Mouse (Mus musculus) left cerebral cortex, postnatal 25 days (tissue): ENCODE results near the gene Fbxo8. TPM values are rescaled to one million over a fixed set of nuclear protein-coding genes. Genes with fewer than 3 reads are reported as not detected.
A peak's percentile ranks its signal among the peaks of the same experiment; 100 is the strongest.

Experiments used
- DNase-seq, 2 experiments: peaks; one replicate each; pipeline ENCODE4 v3.0.0; 2022; ENCODE audit warnings: low spot score in 2 of 2, mixed read lengths in 1 of 2
- intact Hi-C: fragments of 180-260 bp; cut with DNase I; formaldehyde crosslinking; loops from one replicate; pipeline ENCODE4 v1.15.1; 2025
- total RNA-seq, 2 experiments: library from RNA; stranded (reverse); gene quantifications; 2 replicates each; pipeline ENCODE4 v1.2.3; 2021

Fbxo8 gene
- total RNA-seq: 10 to 100 TPM; 37.4 to 41.9 TPM

GRCm38 (mm10) chr8:56550558-56551360 lies at the start of gene Fbxo8, which contains the start of gene Cep44:
Gene Fbxo8, plus strand, starts transcription at chr8:56551090.
Gene Cep44, minus strand, starts transcription at chr8:56551047.
- intact Hi-C loops: no loop called here
- peak; percentile 88 to 91 for DNase-seq

GRCm38 (mm10) chr8:56501911-56502310 lies 49.0 kb upstream of the Fbxo8 start:
- intact Hi-C loops: no loop called here
- no peak for DNase-seq

GRCm38 (mm10) chr8:56508318-56508951 lies 42.5 kb upstream of the Fbxo8 start:
- no peak for DNase-seq
- intact Hi-C loops: no loop called here

GRCm38 (mm10) chr8:56508952-56509479 lies 41.9 kb upstream of the Fbxo8 start:
- intact Hi-C loops: no loop called here

GRCm38 (mm10) chr8:56518848-56519247 lies 32.0 kb upstream of the Fbxo8 start:
- intact Hi-C loops: no loop called here
- no peak for DNase-seq

More at GRCm38 (mm10) chr8:56508952-56509479, 41.9 kb upstream of the Fbxo8 start:
- peak in 1 of 2 experiments; percentile 14 for DNase-seq

GRCm38 (mm10) chr8:56520249-56520648 lies 30.6 kb upstream of the Fbxo8 start:
- intact Hi-C loops: no loop called here
- no peak for DNase-seq

- DNase-seq: no peak
- intact Hi-C loops: no loop called here
Observed at GRCm38 (mm10) chr8:56521051-56521450, 29.8 kb upstream of the Fbxo8 start.

- DNase-seq: no peak
- intact Hi-C loops: no loop called here
Observed at GRCm38 (mm10) chr8:56528869-56529268, 22.0 kb upstream of the Fbxo8 start.

GRCm38 (mm10) chr8:56530359-56530758 lies 20.5 kb upstream of the Fbxo8 start:
- DNase-seq: peak; percentile 31 to 53
- intact Hi-C loops: loop anchor here (2.0 kb wide), 1 partner anchor 84 kb away; no protein-coding TSS in a partner anchor

GRCm38 (mm10) chr8:56540706-56541105 lies 10.2 kb upstream of the Fbxo8 start:
- intact Hi-C loops: no loop called here
- DNase-seq: no peak

GRCm38 (mm10) chr8:56547866-56548265 lies 3.0 kb upstream of the Fbxo8 start:
- no peak for DNase-seq
- intact Hi-C loops: no loop called here

- peak; percentile 91 to 96 for DNase-seq
- intact Hi-C loops: no loop called here
Observed at GRCm38 (mm10) chr8:56551361-56551852, 517 bp downstream of the Fbxo8 start.

GRCm38 (mm10) chr8:56552045-56552444 lies 1.2 kb downstream of the Fbxo8 start:
- intact Hi-C loops: no loop called here
- no peak for DNase-seq

- intact Hi-C loops: no loop called here
- no peak for DNase-seq
Observed at GRCm38 (mm10) chr8:56552551-56553103, 1.7 kb downstream of the Fbxo8 start.

- intact Hi-C loops: no loop called here
- no peak for DNase-seq
Observed at GRCm38 (mm10) chr8:56564399-56565047, 13.6 kb downstream of the Fbxo8 start.

- intact Hi-C loops: no loop called here
Observed at GRCm38 (mm10) chr8:56566856-56567255, 16.0 kb downstream of the Fbxo8 start.

GRCm38 (mm10) chr8:56580918-56581317 lies 30.0 kb downstream of the Fbxo8 start:
- DNase-seq: no peak
- intact Hi-C loops: no loop called here

More at GRCm38 (mm10) chr8:56566856-56567255, 16.0 kb downstream of the Fbxo8 start:
- DNase-seq: no peak

GRCm38 (mm10) chr8:56582841-56583240 lies 32.0 kb downstream of the Fbxo8 start:
- no peak for DNase-seq

GRCm38 (mm10) chr8:56589004-56589403 lies 38.1 kb downstream of the Fbxo8 start:
- no peak for DNase-seq

More at GRCm38 (mm10) chr8:56582841-56583240, 32.0 kb downstream of the Fbxo8 start:
- intact Hi-C loops: no loop called here

GRCm38 (mm10) chr8:56591084-56591483 lies 40.2 kb downstream of the Fbxo8 start:
- intact Hi-C loops: no loop called here
- DNase-seq: no peak

More at GRCm38 (mm10) chr8:56589004-56589403, 38.1 kb downstream of the Fbxo8 start:
- intact Hi-C loops: no loop called here
